Mouse (Mus musculus): Measurements from ENCODE around the gene Rxfp4. TPM values are rescaled to one million over a fixed set of nuclear protein-coding genes. Genes with fewer than 3 reads are reported as not detected.

The Rxfp4 gene
- not detected in 2 replicates for polyA plus RNA-seq (2012; rRNA removed; ENCODE audit: low replicate concordance)

GRCm38 (mm10) chr3:88652846-88653515 lies at the start of gene Rxfp4:
Rxfp4 (minus strand) TSS chr3:88653142.

GRCm38 (mm10) chr3:88684980-88685941 lies 32.3 kb upstream of the Rxfp4 start, which contains the start of gene Khdc4:
Khdc4 (plus strand) TSS chr3:88685803.

DNA sequence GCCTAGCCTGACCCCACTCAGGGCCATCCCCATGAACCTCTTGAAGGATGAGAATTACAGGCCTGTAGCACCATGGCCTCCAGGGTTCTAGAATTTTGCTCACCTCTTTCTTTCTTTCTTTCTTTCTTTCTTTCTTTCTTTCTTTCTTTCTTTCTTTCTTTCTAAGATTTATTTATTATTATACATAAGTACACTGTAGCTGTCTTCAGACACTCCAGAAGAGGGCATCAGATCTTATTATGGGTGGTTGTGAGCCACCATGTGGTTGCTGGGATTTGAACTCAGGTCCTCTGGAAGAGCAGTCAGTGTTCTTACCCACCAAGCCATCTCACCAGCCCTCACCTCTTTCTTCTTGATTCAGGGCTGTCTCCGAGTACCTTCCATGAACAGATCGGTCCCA lies 47.3 kb downstream of the Rxfp4 start, which contains the start of gene Arhgef2:
Gene Arhgef2, plus strand, starts transcription at position 301 of the 400 bp plus-strand sequence.

Other genes starting within 250 kb of the Rxfp4 start
- gene Pmf1, start 242.8 kb downstream of the Rxfp4 start, polyA plus RNA-seq (2012; rRNA removed; ENCODE audit: low replicate concordance), result 50.2 and 72.9 TPM in 2 replicates
- gene Slc25a44, start 228.0 kb downstream of the Rxfp4 start, polyA plus RNA-seq (2012; rRNA removed; ENCODE audit: low replicate concordance), result 49.5 and 78.7 TPM in 2 replicates
- gene Sema4a, start 192.0 kb downstream of the Rxfp4 start, polyA plus RNA-seq (2012; rRNA removed; ENCODE audit: low replicate concordance), result 118 and 144 TPM in 2 replicates
- 226 and 360 TPM in 2 replicates for gene Lmna, start 143.2 kb downstream of the Rxfp4 start, polyA plus RNA-seq (2012; rRNA removed; ENCODE audit: low replicate concordance)
- gene Mex3a, start 120.7 kb downstream of the Rxfp4 start, polyA plus RNA-seq (2012; rRNA removed; ENCODE audit: low replicate concordance), result 2.5 and 3.5 TPM in 2 replicates
- 37.9 TPM in 2 replicates for gene Rab25, start 104.8 kb downstream of the Rxfp4 start, polyA plus RNA-seq (2012; rRNA removed; ENCODE audit: low replicate concordance)
- 121 and 137 TPM in 2 replicates for gene Lamtor2, start 100.1 kb downstream of the Rxfp4 start, polyA plus RNA-seq (2012; rRNA removed; ENCODE audit: low replicate concordance)
- gene Ubqln4, start 99.4 kb downstream of the Rxfp4 start, polyA plus RNA-seq (2012; rRNA removed; ENCODE audit: low replicate concordance), result 65.3 and 82.9 TPM in 2 replicates
- 135 and 181 TPM in 2 replicates for gene Ssr2, start 77.3 kb downstream of the Rxfp4 start, polyA plus RNA-seq (2012; rRNA removed; ENCODE audit: low replicate concordance)
- gene Arhgef2, start 47.2 kb downstream of the Rxfp4 start, polyA plus RNA-seq (2012; rRNA removed; ENCODE audit: low replicate concordance), result 79.4 and 105 TPM in 2 replicates
- gene Khdc4, start 32.7 kb upstream of the Rxfp4 start, polyA plus RNA-seq (2012; rRNA removed; ENCODE audit: low replicate concordance), result 62.8 and 78.3 TPM in 2 replicates
- 38.7 and 55.6 TPM in 2 replicates for gene Rit1, start 63.7 kb upstream of the Rxfp4 start, polyA plus RNA-seq (2012; rRNA removed; ENCODE audit: low replicate concordance)
- gene Syt11, start 122.0 kb upstream of the Rxfp4 start, polyA plus RNA-seq (2012; rRNA removed; ENCODE audit: low replicate concordance), result 5.2 and 8.2 TPM in 2 replicates
- gene Gon4l, start 182.1 kb upstream of the Rxfp4 start, polyA plus RNA-seq (2012; rRNA removed; ENCODE audit: low replicate concordance), result 13.6 and 15.5 TPM in 2 replicates